Mouse (Mus musculus): ENCODE data around the gene Slc31a2.

The Slc31a2 gene

DNA sequence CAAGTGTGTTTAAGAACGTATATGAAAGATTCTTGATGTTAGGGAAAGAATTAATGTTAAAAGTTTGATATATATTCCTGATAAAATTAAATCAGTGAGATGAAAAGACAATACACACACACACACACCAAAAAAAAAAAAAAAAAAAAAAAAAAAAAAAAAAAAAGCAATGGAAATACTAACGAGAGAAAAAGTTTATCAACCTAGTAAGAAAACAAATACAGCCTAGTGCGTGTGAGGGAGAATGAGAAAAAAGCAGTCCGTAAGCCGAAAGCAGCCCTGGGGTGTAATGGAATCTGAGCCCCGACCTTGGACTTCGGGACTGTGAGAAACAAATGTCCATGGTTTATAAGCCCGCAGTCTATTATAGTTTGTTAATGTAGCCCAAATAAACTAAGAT lies 23.2 kb downstream of the Slc31a2 start:
- no peak for DNase-seq

DNA sequence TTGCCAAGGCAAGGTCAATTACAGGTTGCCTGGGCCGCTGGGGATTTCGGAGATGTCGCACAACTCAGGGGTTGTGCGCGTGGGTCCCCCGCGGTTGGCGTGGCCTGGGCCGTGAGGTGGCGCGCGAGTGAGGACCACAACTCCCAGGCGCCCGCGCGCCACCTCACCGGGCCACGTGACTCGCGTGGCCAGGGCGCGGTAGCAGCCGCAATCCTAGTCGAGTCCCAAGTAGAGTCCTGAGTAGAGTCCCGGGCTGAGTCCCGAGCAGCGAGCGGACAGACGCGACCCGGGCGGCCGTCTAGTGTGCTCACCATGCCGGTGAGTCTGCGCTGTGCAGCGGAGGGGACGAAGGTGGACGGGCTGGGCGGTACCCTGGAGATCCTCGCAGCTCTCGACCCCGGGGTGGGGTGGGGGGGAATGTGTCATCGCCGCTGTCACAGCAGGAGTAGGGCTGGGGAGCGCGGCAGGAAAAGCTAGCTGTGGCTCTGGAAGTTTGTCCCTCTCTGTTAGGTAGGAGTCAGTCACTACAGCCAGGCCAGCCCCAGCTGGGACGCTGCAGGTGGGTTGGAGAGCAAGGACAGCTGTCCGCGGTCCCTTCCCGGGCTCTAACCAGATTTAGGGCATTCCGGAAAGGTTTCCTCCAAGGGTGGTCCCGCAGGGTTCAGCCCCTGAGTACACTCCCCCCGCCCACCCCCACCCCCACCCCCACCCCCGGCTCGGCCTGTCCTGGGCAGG lies 24.1 kb downstream of the Slc31a2 start:
- DNase-seq: peak; percentile 88

DNA sequence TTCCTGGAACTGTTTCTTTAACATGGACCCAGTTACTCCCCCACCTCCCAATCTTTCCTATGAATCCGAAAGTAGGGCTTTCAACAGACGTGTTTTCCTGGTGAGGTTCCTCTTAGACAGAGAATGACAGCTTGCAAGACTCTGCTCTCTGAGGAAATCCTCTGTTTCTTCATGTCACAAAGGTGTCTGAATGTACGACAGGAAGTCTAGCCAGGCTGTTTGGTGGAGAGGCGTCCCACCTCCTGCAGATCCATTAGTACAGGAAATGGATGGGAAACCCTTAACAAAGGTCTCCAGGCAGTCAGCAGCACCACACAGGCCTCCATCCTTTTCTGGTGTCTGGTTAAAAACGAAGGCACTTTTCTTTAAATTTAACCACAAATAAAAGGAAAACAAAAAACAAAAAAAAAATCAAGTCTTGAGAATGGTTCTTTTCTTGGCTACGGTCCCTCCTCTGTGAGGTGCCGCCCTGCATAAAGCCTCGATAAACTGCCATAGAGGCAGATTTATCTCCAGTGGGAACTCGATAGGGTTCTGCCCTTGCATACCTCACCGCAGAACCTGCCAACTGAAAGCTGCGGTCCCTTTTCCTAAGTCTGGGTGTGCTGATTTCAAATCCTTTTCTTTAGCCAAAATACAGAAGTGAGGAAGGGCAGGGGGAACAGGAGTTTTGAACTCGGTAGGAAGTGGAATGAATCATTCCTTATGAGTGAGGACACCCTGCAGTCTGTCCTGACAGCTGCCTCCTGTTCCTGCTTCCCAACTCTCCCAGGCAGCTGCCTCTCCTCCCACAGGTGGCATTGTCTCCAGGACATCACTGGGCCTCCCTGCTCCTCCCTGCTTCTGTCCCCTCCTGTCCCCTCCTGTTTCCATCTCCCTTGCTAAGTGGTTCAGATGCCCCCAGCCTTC lies 24.9 kb downstream of the Slc31a2 start:
- DNase-seq: peak; percentile 33

DNA sequence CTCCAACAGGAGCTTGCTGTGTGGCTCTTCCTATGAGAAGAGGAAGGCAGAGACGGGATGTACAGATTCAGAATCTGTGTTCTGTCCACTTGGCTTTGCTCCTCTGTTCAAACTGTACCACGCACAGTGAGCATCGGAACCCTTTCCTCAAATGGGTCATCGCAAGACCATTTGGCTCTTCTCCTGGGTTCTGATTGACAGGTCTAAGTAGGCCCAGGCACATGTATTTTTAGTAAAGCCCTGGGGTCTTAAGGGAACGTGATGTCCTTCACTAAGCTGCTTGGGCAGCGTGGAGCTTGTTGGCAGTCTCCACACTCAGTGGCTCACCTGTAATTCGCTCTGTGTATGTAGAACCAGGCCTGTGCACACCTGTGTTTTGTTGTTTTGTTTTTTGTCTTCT lies 26.9 kb downstream of the Slc31a2 start:
- DNase-seq: no peak

DNA sequence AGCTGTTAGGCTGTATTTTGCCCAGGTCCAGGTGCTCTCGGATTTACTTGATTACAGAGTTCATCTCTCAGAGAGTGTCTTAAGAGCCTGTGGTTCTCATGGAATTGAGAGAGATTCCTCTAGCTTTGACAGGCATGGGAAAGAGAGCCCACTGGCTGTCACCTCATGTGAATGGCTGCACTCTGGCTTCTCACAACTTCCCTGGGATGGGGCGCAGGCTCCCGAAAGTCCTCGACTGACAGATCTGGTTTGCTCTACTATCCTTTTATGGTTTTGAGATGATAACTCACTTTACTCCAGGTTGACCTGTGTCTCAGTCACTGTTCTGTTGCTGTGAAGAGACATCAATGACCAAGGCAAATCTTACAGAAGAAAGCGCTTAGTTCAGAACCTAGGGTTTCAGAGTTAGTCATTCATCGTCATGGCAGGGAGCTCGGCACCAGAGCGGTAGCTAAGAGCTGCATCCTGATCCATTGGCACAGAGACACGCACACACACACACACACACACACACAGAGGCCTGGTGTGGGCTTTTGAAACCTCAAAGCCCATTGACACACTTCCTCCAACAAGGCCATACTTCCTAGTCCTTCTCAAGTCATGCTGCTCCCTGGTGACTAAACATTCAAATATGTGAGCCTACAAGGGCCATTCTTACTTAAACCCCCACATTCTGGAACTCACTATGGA lies 28.6 kb downstream of the Slc31a2 start:
- no peak for DNase-seq

DNA sequence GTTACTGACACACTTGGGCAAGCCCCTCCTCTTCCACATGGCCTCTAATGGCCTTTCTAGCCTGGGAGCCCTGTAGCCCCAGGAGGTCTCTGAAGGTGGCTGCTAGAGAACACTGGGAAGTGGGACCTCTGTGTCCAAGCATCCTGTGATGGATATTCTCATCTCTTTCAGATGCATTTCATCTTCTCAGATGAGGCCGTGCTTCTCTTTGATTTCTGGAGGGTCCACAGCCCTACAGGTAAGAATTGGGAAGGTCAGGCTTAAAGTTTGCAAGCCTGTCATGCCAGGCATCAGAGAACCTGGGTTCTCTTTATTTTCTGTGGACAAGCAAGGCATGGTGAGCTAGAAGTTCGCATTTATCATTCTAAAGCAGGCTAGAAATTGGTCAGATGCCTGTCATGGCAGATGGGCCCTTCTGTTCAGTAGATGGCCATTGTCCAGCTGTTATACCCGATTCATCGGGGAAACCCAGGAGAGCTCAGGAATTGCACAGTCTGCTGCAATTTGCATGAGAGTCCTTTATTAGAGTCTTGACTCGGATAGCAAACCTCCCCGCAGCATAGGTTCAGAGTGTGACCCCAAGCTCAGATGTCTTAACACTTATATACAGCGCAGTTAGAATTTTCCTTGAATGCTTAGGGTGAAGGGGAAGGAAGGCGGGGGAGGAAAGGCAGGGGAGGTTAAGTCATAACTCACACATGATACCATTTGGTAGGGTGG lies 30.3 kb downstream of the Slc31a2 start:
- DNase-seq: no peak

DNA sequence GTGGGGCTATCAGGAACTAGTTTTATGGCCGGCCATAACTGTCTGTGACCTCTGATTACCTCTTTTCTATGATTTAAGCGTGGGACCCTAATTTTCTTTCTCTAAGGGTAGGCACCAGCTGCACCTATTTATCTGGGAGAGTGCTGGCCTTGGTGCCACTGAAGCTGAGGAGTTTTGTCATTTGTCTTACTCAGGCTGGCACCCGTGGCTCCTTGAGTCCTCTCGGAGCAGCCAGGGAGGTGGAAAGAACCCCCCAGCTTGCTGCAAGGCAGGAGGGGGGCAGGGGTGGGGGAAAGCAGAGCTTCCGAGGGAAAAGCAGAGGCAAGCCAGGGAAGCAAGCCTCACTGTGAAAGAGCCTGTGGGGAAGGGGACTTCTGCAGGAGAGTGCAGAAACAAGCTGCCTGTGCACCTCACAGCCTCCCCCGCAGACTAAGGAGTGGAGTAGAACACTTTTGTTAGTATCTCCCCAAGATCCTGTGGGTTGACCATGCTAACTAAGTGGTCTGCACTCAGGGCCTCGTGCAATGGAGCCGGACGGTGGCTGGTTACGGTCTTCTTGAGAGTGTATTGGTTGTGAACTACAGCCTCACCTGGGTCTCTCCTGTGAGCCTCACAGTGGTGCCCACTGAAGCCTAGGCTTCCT lies 31.0 kb downstream of the Slc31a2 start:
- peak; percentile 23 for DNase-seq

DNA sequence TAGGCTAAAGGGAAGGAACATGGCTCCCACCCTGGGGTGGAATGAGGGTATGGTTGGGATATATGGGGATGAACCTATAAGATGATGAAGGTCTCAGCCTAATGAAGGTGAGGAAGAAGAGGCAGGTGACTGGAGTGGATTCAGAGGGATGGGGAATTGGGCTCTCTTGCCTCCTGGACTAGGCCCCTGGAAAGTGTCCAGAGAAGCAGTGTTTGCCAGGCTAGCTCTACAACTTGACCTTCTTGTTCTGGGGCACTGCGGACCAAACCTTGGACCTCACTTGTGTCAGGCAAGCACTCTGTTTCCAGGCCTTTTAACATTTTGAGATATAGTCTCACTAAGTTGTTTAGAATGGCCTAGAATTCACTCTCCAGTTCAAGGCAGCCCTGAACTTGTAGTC lies 32.4 kb downstream of the Slc31a2 start:
- DNase-seq: no peak

DNA sequence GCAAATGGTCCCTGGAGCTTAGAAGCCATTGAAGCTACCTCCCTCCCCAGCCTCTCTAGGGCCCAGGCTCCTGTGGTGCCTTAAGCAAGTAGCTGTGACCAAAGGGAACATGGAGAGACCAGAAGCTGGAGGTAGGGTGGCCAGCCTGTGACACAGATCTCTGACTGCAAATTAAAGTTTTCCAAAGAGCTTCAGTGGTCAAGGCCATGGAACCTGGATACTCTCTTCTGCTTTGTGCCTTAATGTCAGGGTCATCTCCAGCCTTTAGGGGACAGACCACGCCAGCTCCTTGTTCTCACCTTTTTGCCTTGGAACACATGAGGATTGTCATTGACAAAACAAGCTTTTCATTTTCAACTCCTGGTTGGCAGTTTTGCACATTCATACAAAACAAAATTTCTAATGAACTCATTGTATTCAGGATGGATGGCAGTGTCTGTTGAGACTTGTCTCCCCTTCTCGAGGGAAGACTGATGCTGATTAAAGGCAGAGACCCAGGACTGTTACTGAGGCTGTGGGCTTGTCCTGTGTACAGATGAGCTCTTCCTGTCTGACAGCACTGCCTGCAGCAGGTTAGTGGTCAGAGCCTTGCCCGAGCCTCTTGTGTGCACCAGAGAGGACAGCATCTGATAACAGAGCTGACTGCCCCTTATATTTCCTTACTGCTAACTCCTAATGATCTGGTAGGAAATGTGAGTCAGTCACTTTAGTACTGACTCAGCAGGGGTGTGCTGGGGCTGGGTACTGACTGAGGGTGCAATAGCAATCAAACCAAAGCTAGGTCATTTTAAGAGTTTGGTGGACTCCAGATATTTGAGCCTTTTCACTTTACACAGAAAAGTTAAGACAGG lies 35.1 kb downstream of the Slc31a2 start:
- DNase-seq: no peak

DNA sequence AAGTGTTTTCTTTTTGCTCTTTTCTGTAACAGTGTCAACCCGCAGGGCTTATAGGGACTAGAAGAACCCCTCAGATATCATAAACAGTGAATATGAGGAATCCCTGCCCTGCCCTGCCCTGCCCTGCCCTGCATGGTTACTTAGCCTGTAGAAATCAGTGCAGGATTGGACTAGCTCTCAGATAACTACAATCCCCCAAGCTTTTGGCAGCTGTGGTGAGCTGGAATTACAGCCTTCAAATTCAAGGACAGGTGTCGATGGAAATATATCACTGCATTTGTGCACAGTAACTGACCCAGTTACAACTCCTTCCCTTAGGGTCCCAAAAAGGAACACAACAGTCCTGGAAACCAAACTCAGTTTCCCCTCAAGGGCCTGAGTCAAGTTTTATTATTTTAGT lies 37.6 kb downstream of the Slc31a2 start:
- no peak for DNase-seq

DNA sequence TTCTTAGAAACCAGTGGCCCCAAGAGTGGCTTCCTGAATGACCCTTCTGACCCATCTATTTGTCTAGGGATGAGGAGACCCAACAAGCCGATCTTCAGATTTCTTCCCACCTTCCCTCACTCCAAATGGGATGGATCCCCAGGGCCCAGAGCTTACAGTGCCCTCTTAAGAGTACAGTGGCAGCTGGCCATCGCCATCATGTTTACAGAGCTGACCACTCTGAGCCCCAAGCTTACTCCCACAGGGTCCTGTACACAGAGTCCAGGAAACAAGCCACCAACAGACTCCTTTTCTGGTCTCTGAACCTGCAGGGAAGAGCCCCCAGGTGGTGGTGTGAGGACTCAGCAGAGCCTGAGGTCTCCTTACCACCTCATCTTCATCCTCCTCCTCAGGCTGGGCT lies 40.4 kb downstream of the Slc31a2 start:
- DNase-seq: no peak

DNA sequence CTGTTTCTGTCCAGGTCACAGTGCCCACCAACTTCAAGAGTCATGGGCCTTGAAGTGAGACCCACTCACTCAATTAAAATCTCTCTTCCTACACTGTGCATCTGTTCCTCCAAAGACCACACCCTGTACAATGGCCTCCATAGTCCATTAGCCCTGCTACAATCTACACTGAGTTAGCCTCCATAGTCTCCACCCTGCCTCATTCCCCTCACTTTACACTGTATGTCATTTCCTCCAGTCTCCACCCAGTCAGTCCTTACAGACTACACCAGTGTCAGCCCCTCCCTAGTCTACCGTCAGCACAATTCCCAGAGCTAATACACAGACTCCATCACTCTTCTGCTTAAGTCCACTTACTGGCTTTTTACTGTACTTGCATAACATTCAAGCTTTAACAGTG lies 40.9 kb downstream of the Slc31a2 start:
- DNase-seq: no peak

DNA sequence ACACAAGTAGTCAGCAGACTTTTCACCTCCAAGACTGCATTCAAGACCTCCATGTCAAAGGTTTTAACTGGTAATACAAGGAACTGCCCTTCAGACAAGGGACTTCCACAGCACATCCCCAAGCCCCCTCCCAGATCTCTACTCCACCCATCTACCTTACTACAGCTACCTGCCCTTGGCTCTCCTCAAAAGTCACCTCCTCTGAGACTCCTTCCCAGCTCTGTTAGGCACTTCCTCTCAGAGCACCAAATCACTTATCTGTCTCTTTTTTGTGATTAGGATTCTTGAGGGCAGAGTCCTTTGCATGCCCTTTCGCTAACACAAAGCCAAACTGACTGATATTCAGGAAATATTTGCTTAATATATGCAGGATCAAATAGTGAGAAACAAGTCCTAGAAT lies 43.9 kb downstream of the Slc31a2 start:
- no peak for DNase-seq

DNA sequence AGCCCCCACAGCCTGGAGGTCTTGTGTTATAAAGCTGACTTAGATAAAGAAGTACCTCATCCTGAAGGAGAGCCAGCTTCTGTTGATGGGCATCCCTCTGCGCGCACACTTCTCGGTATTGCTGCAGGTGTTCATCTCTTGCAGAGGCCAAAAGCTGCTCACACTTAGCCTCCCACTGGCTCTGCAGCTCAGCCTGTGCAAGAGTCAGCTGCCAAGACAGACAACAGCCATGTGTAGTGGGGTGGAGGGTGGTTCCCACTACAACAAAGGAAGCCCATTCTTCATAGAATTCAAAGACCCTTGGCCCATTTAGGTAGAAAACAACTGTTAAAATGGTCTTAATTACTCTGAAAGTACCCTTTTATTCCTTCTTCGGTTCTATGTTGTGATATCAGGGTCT lies 44.5 kb downstream of the Slc31a2 start:
- no peak for DNase-seq

DNA sequence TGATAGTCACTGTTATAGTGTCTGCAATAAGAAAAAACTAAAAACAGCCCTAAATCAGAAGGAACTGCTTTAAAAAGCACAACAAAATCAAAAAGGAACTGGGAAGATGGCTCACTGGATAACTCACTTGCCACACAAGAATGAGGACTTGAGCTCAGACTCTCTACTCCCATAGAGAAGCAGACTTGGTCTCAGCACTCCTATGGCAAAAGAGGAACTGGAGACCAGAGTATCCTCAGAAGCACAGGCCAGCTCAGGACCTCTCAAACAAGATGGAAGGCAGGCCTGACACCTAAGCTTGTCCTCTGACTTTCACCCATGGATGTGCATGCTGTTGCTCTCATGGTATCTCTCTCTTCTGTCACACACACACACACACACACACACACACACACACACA lies 46.0 kb downstream of the Slc31a2 start:
- no peak for DNase-seq

DNA sequence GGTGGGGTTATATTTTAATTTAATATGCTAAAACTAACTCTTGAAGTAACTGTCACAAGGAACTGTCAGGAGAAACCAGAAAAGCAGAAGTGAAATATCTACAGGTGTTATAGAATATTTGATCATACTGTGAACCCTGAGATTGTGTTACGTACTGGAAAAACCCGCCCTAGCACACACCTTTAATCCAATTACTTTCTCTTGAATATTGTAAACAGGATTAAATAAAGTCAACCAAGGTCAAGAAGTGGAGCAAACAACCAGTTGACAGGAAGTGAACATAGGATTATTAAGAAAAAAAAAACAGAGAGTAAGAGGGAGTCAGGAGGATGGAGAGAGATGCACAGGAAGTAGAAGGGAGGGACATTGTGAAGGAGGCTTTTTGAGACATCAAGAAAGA lies 50.5 kb downstream of the Slc31a2 start:
- no peak for DNase-seq

DNA sequence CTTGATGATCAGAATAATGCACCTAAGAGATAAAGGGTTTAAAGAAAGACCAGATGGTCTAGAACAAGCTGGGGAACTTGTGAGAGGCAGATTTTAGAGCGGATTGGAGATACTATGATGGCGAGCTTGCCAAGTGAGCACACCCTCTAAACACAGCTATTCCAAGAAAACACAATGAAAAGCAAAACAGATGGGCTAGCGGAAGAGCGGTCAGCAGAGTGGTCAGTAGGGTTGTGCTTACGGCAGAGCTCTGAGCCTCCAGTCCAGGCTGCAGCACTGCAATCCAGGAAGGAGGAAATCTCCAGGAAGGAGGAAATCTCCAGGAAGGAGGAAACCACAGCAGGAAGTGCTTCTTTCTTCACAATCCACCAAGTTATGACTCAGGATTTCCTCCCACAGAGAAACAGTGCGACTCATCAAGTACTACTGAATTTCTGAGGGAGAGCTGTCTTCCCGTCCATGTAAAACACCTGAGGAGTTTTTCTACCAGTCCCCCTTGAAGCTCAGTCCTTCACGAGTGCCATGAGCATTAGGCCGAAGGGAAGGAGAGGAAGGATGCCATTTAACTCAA lies 51.4 kb downstream of the Slc31a2 start:
- DNase-seq: no peak

DNA sequence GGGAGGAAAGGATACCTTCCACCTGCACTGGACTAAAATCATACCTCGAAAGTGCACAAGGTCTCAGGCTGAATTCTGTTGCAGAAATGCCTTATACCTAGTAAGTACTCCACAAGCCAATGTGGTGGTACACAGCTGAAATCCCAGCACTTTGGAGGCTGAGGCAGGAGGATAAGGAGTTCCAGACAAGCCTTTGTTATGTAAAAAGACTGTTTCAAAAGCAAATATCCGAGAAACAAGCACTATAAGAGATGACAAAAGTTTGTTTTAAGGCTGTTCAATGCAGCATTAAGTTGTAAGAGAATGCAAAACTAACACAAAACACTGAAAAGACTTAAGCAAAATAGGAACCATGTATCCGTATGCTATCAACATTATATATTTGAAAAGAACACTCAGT lies 52.2 kb downstream of the Slc31a2 start:
- no peak for DNase-seq

DNA sequence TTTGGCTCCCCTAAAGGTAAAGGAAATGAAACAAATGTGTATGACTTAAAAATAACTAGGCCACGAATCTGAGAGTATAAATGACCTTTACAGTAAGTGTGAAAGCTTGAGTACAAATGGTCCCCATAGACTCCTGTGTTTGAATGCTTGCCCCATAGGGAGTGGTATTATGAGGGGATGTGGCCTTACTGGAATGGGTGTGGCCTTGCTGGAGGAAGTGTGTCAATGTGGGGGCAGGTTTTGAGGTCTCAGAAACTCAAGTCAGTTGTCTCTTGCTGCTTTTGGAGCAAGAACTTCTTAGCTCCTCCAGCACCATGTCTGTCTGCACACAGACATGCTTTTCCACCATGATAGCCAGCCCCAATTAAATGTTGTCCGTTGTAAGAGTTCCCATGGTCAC lies 54.1 kb downstream of the Slc31a2 start:
- no peak for DNase-seq

DNA sequence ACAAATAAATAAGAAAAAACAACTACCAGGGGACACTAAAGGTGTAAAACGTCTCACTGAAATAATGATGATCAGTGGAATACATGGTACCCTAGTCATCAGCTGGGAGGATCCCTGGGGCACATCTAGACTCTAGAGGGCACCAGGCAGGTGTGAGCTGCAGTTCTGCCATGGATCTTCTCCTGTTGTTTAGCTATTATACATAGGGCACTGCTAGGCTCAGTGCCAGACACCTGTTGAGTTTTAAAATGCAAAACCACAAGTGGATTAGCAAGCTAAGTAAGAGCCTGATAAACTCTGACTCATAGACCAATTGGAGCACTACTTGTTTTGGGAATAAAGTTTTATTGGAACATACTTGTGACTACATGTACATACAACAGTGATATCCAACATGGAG lies 55.9 kb downstream of the Slc31a2 start:
- DNase-seq: no peak

DNA sequence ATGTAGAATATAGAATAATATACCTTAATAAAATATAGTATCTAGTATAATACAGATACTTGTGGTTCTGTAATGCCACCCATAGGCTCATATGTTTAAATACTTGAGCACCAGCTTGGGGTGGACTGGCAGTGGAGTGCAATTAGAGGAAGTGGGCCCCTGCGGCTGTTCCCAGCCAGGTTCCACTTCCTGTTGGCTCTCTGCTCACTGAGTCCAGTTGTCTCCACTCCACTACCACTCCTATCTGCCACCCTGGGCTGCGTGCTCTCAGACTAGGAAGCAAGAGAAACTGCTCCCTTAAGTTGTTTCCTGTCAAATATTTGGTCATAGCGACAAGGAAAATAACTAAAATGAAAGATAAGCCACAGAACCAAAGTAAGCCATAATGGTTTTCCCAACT lies 60.3 kb downstream of the Slc31a2 start:
- no peak for DNase-seq
